Mouse (Mus musculus) liver, postnatal 0 days (tissue): ENCODE data around the gene Gm29427.

Source experiments
- CTCF ChIP-seq: sonication (generic); IDR thresholded peaks from 2 replicates; pipeline ENCODE4 v1.5.1; 2016; ENCODE audit warnings: antibody characterized with exemption, low read depth
- EP300 ChIP-seq: IDR thresholded peaks from 2 replicates; pipeline ENCODE4 v1.6.1; 2016; ENCODE audit warnings: antibody characterized with exemption, low read depth, mild to moderate bottlenecking

DNA sequence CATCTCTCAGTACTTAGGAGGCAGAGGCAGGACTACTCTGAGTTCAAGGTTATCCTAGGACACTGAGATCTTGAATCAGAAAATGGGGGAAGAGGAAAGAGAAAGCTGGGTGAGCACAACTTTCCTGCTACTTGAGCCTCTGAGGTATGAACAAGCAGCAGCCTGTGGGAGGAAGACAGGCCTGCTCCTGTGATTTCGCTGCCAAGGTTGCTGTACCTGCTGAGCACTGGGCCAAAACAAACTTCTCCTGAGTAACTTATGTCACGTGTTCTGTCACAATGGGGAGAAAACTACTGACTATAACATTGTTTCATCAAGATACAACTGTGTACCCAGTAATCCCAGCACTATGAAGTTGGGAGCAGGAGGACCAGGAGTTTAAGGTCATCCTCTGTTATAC lies 12.0 kb downstream of the Gm29427 start:
- TF ChIP-seq CTCF (no peak), EP300 (no peak)
